Mouse (Mus musculus): ENCODE results near the gene Lrp1. TPM values are rescaled to one million over a fixed set of nuclear protein-coding genes. Genes with fewer than 3 reads are reported as not detected.

The Lrp1 gene
- total and polyA plus RNA-seq, 3 experiments = 3.1 to 51.2 (median 11.8) TPM

- peak overlapping the region; percentile 70 for H3K4me2 ChIP-seq (ENCODE audit: insufficient read depth, low read depth, poor library complexity, severe bottlenecking)
- H3K9me3 ChIP-seq (replicated peaks; ENCODE audit: low read length) = no peaks in the 10 kb centered on the region
- TF ChIP-seq MYC (IDR thresholded peaks at IDR 0.05; ENCODE audit: low read depth, low read length) (no peak), ZNF384 (IDR thresholded peaks at IDR 0.05; ENCODE audit: low read depth, low read length) (no peak), SMC3 (IDR thresholded peaks at IDR 0.05; ENCODE audit: low read depth, low read length) (peak; percentile 83), KAT2A (IDR thresholded peaks at IDR 0.05; ENCODE audit: insufficient replicate concordance, low read length) (no peak), ZMIZ1 (IDR thresholded peaks at IDR 0.05; ENCODE audit: low read depth, low read length) (no peak), MAFK (IDR thresholded peaks at IDR 0.05; ENCODE audit: insufficient replicate concordance, low read length) (no peak), IRF4 (IDR thresholded peaks at IDR 0.05; ENCODE audit: low read depth, low read length) (peak; percentile 62; the same call in 1 of the 2 replicates), CTCF (conservative IDR thresholded peaks at IDR 0.05 in 1 of 2, IDR thresholded peaks at IDR 0.05 in 1 of 2; ENCODE audit: low read depth in 2 of 2, low read length in 2 of 2) (peak; percentile 52 to 97; a peak in 3 of 4 replicates), MXI1 (IDR thresholded peaks at IDR 0.05; ENCODE audit: low read depth, low read length) (no peak; the same call in none of the 2 replicates), ZC3H11A (IDR thresholded peaks at IDR 0.05; ENCODE audit: low read depth, low read length) (peak; percentile 39; the same call in 1 of the 2 replicates), ETS1 (conservative IDR thresholded peaks at IDR 0.05; ENCODE audit: low read depth, low read length) (peak; percentile 75), RCOR1 (conservative IDR thresholded peaks at IDR 0.05; ENCODE audit: low read depth, low read length) (0 out of 2 replicates have a peak, but pooled peaks have one; percentile 26), TCF12 (IDR thresholded peaks at IDR 0.05; ENCODE audit: low read depth, low read length) (peak; percentile 82; the same call in 1 of the 2 replicates), POLR2A (IDR thresholded peaks at IDR 0.05; ENCODE audit: low read depth, low read length) (peak; percentile 62; the same call in 1 of the 2 replicates), NRF1 (IDR thresholded peaks at IDR 0.05; ENCODE audit: low read depth, low read length) (no peak), CHD1 (IDR thresholded peaks at IDR 0.05; ENCODE audit: low read depth, low read length) (no peak), MEF2A (IDR thresholded peaks at IDR 0.05; ENCODE audit: borderline replicate concordance, low read depth, low read length) (no peak), JUN (IDR thresholded peaks at IDR 0.05; ENCODE audit: insufficient read depth, low read depth, low read length) (no peak), USF1 (IDR thresholded peaks at IDR 0.05; ENCODE audit: low read depth, low read length) (no peak), RAD21 (IDR thresholded peaks at IDR 0.05; ENCODE audit: low read depth, low read length) (peak; percentile 83), JUND (conservative IDR thresholded peaks at IDR 0.05; ENCODE audit: low read depth, low read length) (no peak), UBTF (IDR thresholded peaks at IDR 0.05; ENCODE audit: low read depth, low read length) (no peak), MAX (IDR thresholded peaks at IDR 0.05; ENCODE audit: low read length) (no peak), HCFC1 (IDR thresholded peaks at IDR 0.05; ENCODE audit: low read depth, low read length) (peak; percentile 23; the same call in 1 of the 2 replicates), GABPA (IDR thresholded peaks at IDR 0.05; ENCODE audit: insufficient replicate concordance, low read depth, low read length) (no peak), USF2 (conservative IDR thresholded peaks at IDR 0.05; ENCODE audit: low read depth, low read length) (no peak), NELFE (IDR thresholded peaks at IDR 0.05; ENCODE audit: low read depth, low read length) (no peak), CHD2 (IDR thresholded peaks at IDR 0.05; ENCODE audit: low read length) (peak; percentile 61; the same call in 1 of the 2 replicates), MAZ (IDR thresholded peaks at IDR 0.05; ENCODE audit: low read depth, low read length) (peak; percentile 99), ELF1 (IDR thresholded peaks at IDR 0.05; ENCODE audit: low read depth, low read length) (no peak), E2F4 (IDR thresholded peaks at IDR 0.05; ENCODE audit: insufficient replicate concordance, low read depth, low read length) (0 out of 2 replicates have a peak, but pooled peaks have one; percentile 8), PAX5 (IDR thresholded peaks at IDR 0.05; ENCODE audit: low read length) (no peak), EP300 (IDR thresholded peaks at IDR 0.05; ENCODE audit: low read length) (no peak), BHLHE40 (IDR thresholded peaks at IDR 0.05; ENCODE audit: low read depth, low read length) (peak; percentile 58), POLR2AphosphoS2 (IDR thresholded peaks at IDR 0.05; ENCODE audit: low read depth, low read length) (no peak), SIN3A (IDR thresholded peaks at IDR 0.05; ENCODE audit: low read length) (peak; percentile 74; the same call in 1 of the 2 replicates), ZKSCAN1 (IDR thresholded peaks at IDR 0.05; ENCODE audit: borderline replicate concordance, low read depth, low read length) (no peak), TBP (conservative IDR thresholded peaks at IDR 0.05; ENCODE audit: low read depth, low read length) (no peak)
- H3K79me2 ChIP-seq (replicated peaks; ENCODE audit: control insufficient read depth, extremely low read depth, insufficient read depth, poor library complexity, severe bottlenecking) = no peaks in the 10 kb centered on the region
- H3K27me3 ChIP-seq (replicated peaks) = peaks cover 17% of the 10 kb centered on the region
- H3K36me3 ChIP-seq (replicated peaks in 1 of 2; ENCODE audit: control insufficient read depth in 1 of 2, insufficient read depth in 1 of 2, low read length in 1 of 2) = peaks cover 0 to 5% of the 10 kb centered on the region in 2 experiments
- peak overlapping the region; percentile 8; the same call in 1 of the 2 replicates for H3K9ac ChIP-seq (ENCODE audit: insufficient read depth, low read depth)
- H3K4me1 ChIP-seq (ENCODE audit: control insufficient read depth in 1 of 2, insufficient read depth in 2 of 2) = peaks cover 24 to 45% of the 10 kb centered on the region in 2 experiments
- in situ Hi-C loops (cut with MboI; ENCODE audit: low pct_ligation_motif_present, low pct_unique_long_range_greater_than_20kb, low sequenced_read_pairs) (loop anchor here (5.0 kb wide), 1 partner anchor 33 kb away; no protein-coding TSS in a partner anchor), dilution Hi-C loops (cut with MboI; ENCODE audit: extremely low pct_ligation_motif_present, extremely low pct_unique_long_range_greater_than_20kb, low sequenced_read_pairs) (no loop called here)
- DNase-seq (ENCODE audit: extremely low read depth) = peak; percentile 97
- peak overlapping the region; percentile 29; the same call in 1 of the 2 replicates for H3K27ac ChIP-seq (ENCODE audit: insufficient read depth, low read depth)
- peak overlapping the region; percentile 37 to 45 (median 45) for H3K4me3 ChIP-seq (replicated peaks in 1 of 3; ENCODE audit: low read depth in 2 of 3, low read length in 2 of 3, poor library complexity in 1 of 3)
These were observed 111.7 kb downstream of the Lrp1 start for GRCm38 (mm10) chr10:127509051-127509836.
